Mouse (Mus musculus): ENCODE results near the gene Rptor. TPM values are rescaled to one million over a fixed set of nuclear protein-coding genes. Genes with fewer than 3 reads are reported as not detected.

Gene Rptor
- total and polyA plus RNA-seq, 3 experiments, result 33.9 to 34.9 TPM; not detected in 1

DNA sequence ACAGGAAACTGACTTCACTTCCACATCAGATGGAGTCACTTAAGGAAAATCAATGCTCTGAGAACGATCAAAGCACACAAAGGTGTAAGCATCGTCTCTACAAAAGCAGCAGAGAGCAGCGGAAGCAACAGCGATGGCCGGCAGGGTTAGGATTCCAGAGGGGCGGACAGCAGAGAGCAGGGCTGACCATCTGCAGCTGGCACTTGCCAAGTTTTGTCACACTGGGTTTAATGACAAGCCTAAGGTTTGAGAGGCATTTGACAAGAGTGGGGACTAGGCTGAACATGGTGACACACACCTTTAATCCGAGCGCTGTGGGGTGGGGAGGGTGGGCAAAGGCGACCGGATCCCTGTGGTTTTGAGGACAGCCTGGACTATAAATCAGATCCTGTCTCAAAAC lies 329.1 kb downstream of the Rptor start:
- no peaks in the 10 kb centered on the region; the same call in 1 of the 2 replicates for H3K79me2 ChIP-seq (ENCODE audit: control insufficient read depth, insufficient read depth, low read length, poor library complexity)
- H3K9ac ChIP-seq (ENCODE audit: control insufficient read depth, low read depth, low read length, poor library complexity, severe bottlenecking), result no peak overlapping the region
- 0 out of 4 replicates have a peak, but pooled peaks cover 0 to 3% of the 10 kb centered on the region in 2 experiments for H3K36me3 ChIP-seq (ENCODE audit: control insufficient read depth in 1 of 2, insufficient read depth in 2 of 2, low read length in 2 of 2)
- H3K27ac ChIP-seq (ENCODE audit: control insufficient read depth, low read depth, low read length), result no peak overlapping the region
- no peaks in the 10 kb centered on the region for H3K27me3 ChIP-seq (ENCODE audit: control insufficient read depth in 1 of 2, insufficient read depth in 2 of 2, low read length in 2 of 2)
- H3K4me1 ChIP-seq (ENCODE audit: control insufficient read depth in 1 of 2, insufficient read depth in 2 of 2, low read length in 2 of 2), result peaks cover 0 to 10% of the 10 kb centered on the region in 2 experiments; a peak in 1 of 4 replicates
- H3K9me3 ChIP-seq (replicated peaks; ENCODE audit: insufficient read depth, low read length), result no peaks in the 10 kb centered on the region
- DNase-seq (ENCODE audit: low read depth, low spot score), result no peak
- TF ChIP-seq E2F4 (IDR thresholded peaks at IDR 0.05; ENCODE audit: borderline replicate concordance, low read depth, low read length), result no peak
- TF ChIP-seq JUND (IDR thresholded peaks at IDR 0.05; ENCODE audit: low read depth, low read length), result no peak
- no peak for TF ChIP-seq MYC (IDR thresholded peaks at IDR 0.05; ENCODE audit: low read depth, low read length)
- TF ChIP-seq POLR2A (IDR thresholded peaks at IDR 0.05; ENCODE audit: control insufficient read depth in 1 of 2, insufficient read depth in 1 of 2, low read depth in 1 of 2, low read length in 2 of 2, poor library complexity in 1 of 2), result no peak
- TF ChIP-seq HCFC1 (IDR thresholded peaks at IDR 0.05; ENCODE audit: low read depth, low read length), result no peak
- TF ChIP-seq NELFE (IDR thresholded peaks at IDR 0.05; ENCODE audit: low read depth, low read length), result no peak
- TF ChIP-seq EP300 (IDR thresholded peaks at IDR 0.05; ENCODE audit: low read depth in 1 of 2, low read length in 2 of 2), result no peak
- TF ChIP-seq TBP (IDR thresholded peaks at IDR 0.05; ENCODE audit: low read depth, low read length), result no peak
- TF ChIP-seq CHD2 (IDR thresholded peaks at IDR 0.05; ENCODE audit: low read length), result no peak
- no peak overlapping the region for H3K4me3 ChIP-seq (ENCODE audit: control insufficient read depth in 1 of 2, insufficient read depth in 1 of 2, low read depth in 2 of 2, low read length in 2 of 2)

DNA sequence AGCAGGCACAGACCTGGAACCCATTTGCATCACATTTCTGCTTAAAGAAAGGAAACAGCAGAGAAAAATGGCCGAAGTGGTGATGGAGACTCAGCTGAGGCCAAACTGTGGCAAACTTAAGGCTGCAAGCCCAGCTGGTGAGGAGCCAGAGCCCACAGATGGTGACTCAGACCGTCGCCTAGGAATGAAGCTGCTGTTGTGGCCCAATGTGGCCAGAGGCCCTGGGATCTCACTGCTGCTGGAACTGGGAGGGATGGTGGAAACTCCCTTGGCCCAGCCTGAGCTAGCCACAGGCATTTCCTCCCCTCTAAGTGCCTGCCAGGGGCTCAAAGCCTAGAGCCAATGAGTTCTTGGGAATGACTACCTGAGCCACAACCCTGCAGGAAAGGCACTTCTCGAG lies 330.4 kb downstream of the Rptor start:
- no peaks in the 10 kb centered on the region for H3K27me3 ChIP-seq (ENCODE audit: control insufficient read depth in 1 of 2, insufficient read depth in 2 of 2, low read length in 2 of 2)
- no peak for TF ChIP-seq SIN3A (IDR thresholded peaks at IDR 0.05; ENCODE audit: low read length)
- TF ChIP-seq ZMIZ1 (IDR thresholded peaks at IDR 0.05; ENCODE audit: low read depth, low read length), result no peak
- TF ChIP-seq TCF12 (IDR thresholded peaks at IDR 0.05; ENCODE audit: low read depth, low read length), result no peak
- no peak for TF ChIP-seq POLR2AphosphoS5 (IDR thresholded peaks at IDR 0.05; ENCODE audit: borderline replicate concordance, low read depth, low read length)
- TF ChIP-seq ZC3H11A (IDR thresholded peaks at IDR 0.05; ENCODE audit: low read depth, low read length), result no peak
- no peak for TF ChIP-seq MAZ (IDR thresholded peaks at IDR 0.05; ENCODE audit: low read depth, low read length)
- no peak for TF ChIP-seq MEF2A (IDR thresholded peaks at IDR 0.05; ENCODE audit: extremely low read depth, insufficient replicate concordance, low read depth, low read length, poor library complexity, severe bottlenecking)
- TF ChIP-seq ETS1 (IDR thresholded peaks at IDR 0.05; ENCODE audit: low read depth, low read length), result no peak
- H3K36me3 ChIP-seq (ENCODE audit: control insufficient read depth in 1 of 2, insufficient read depth in 2 of 2, low read length in 2 of 2), result 0 out of 4 replicates have a peak, but pooled peaks cover 0 to 3% of the 10 kb centered on the region in 2 experiments
- no peaks in the 10 kb centered on the region for H3K9me3 ChIP-seq (replicated peaks; ENCODE audit: insufficient read depth, low read length)
- DNase-seq (ENCODE audit: low read depth, low spot score), result no peak
- H3K9ac ChIP-seq (ENCODE audit: control insufficient read depth, low read depth, low read length, poor library complexity, severe bottlenecking), result no peak overlapping the region
- H3K79me2 ChIP-seq (ENCODE audit: control insufficient read depth, insufficient read depth, low read length, poor library complexity), result no peaks in the 10 kb centered on the region; the same call in 1 of the 2 replicates
- no peak overlapping the region for H3K4me3 ChIP-seq (ENCODE audit: control insufficient read depth in 1 of 2, insufficient read depth in 1 of 2, low read depth in 2 of 2, low read length in 2 of 2)
- H3K27ac ChIP-seq (ENCODE audit: control insufficient read depth, low read depth, low read length), result no peak overlapping the region
- 0 out of 4 replicates have a peak, but pooled peaks cover 0 to 4% of the 10 kb centered on the region in 2 experiments for H3K4me1 ChIP-seq (ENCODE audit: control insufficient read depth in 1 of 2, insufficient read depth in 2 of 2, low read length in 2 of 2)

Measured in MEL (cell line).